Mouse (Mus musculus) adrenal gland, postnatal 4 days (tissue): ENCODE data around the gene Alg9. TPM values are rescaled to one million over a fixed set of nuclear protein-coding genes. Genes with fewer than 3 reads are reported as not detected.
A peak's percentile ranks its signal among the peaks of the same experiment; 100 is the strongest.

Source experiments
- DNase-seq, 2 experiments: peaks; one replicate each; pipeline ENCODE4 v3.0.0; 2021 to 2022; ENCODE audit warnings: low spot score in 2 of 2, mixed read lengths in 2 of 2
- total RNA-seq, 2 experiments: library from RNA; stranded (reverse); gene quantifications; 2 replicates each; pipeline ENCODE4 v1.2.3; 2021

Gene Alg9
- total RNA-seq, 2 experiments from 2014 or later: 21.4 to 22.5 TPM

GRCm38 (mm10) chr9:50753947-50754346, 20.9 kb upstream of the Alg9 start:
- DNase-seq: no peak

- DNase-seq: no peak
Measured at GRCm38 (mm10) chr9:50756711-50757110, 18.1 kb upstream of the Alg9 start.

DNA sequence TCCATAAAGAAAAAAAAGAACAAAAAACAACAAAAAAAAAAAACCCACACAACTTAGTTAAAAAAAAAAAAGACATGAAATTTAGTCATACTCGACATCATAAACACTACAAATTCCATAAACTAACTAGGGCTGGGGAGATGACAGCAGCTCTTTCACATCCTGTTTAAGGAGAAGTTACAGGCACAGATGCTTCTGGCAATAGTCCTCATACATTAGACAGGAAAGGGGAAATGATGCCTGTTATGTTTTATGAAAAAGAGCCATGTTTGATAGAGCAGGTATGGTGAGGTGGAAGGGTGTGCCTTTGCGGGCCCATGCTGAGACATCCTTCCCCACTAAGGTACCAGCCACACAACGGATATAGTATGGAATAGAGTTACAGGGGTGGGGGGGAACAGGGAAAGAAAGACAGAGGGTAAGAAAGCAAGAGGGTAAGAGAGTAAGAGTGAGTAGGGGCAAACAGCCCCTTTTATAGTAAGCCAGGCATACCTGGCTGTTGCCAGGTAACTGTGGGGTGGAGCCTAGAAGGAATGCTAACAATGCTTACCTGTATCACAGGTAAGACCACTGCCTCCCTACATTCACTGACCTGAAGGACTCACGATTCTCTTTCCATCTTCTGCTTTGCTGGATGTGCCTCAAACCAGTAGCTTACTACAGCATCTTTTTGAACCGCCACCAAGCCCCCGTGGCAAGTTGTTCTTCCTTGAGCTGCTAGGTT, 13.1 kb upstream of the Alg9 start:
- no peak for DNase-seq

DNA sequence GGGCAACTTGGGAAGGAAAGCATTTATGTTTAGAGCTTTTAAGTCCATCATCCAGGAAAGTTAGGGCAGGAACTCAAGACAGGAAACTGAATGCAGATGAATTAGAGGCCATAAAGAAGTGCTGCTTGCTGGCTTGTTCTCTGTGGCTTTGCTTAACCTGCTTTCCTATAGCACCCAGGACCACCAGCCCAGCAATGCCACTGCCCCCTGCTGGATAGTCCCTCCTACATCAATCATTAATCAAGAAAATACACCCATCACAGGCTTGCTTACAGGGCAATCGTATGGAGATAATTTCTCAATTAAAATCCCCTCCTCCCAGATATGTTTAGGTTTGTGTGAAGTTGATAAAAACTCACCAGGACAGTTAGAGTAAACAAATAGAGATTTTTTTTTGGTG, 11.5 kb upstream of the Alg9 start:
- DNase-seq: no peak

DNA sequence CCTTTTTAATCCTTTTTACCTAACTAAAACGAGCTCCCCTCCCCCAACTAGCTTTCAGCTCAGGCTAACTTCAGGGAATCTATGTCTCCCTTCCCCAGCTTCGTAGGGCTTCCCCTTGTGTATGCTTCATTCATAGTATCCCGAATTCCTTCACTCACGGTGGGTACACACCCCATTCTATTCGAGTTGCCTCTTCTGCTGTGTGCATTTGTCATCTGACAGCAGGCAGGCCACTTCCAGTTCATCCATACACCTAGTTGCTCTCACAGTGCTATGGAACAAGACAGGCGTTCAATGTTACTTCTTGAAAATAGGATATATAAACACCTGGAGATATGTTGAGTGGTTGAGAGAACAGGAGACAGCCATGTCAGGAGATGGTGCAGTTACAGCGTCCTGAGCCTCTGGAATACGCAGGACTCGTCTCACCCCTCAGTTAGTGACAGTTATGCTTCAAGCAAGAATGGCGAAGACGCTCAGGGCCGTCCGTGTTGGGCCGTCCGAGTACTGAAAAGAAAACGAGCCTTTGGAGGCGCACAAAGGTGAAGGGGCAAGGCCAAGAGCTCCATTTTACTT, 7.2 kb upstream of the Alg9 start:
- no peak for DNase-seq

GRCm38 (mm10) chr9:50768107-50769002, 6.5 kb upstream of the Alg9 start, which contains the start of gene Fdxacb1:
Gene Fdxacb1 (plus strand): TSS chr9:50768236.
- peak; percentile 84 to 95 for DNase-seq

DNA sequence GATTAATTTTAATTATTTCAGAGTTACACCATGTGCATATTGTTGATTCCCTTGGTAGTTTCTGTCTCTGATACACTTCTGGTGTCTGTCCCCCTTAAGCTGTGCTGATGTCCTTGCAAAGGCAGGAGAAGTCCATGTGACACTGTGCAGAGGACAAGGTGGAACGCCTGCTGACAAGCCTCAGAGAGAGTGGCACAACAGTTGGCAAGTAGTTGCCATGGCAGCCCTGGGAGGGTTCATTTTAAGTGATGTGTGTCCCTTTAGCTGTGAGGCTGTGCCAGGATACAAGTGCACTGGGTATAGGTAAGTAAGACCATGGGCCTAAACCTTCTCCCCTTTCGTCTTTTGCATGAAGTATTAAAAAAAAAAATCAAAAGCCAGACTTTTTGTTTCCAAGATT, 4.8 kb upstream of the Alg9 start:
- no peak for DNase-seq

DNA sequence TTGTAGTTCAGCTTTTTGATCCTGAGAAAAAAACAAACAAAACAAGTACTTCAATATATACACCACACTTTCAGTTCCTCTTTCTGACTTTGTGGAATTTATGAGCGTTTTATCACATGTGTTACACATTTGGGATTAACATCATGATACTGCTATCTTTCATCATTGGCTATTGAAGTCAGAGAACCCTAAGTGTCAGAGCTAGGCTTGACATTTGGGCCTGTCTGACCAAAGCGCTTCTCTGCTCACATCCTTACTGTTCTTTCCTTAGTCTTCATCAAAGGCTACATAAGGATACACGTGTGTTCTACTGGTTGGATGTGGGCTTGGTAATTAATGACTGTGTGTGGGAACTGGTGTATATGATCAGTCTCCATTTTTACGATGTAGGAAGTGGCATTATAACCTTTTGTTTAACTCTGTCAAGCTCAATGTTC, 775 bp upstream of the Alg9 start:
- DNase-seq: no peak

GRCm38 (mm10) chr9:50775662-50776126, 875 bp downstream of the Alg9 start:
- DNase-seq: no peak

- DNase-seq: no peak
Measured at GRCm38 (mm10) chr9:50776162-50776760, 1.4 kb downstream of the Alg9 start.

- DNase-seq: no peak
Measured at GRCm38 (mm10) chr9:50782155-50782554, 7.3 kb downstream of the Alg9 start.

DNA sequence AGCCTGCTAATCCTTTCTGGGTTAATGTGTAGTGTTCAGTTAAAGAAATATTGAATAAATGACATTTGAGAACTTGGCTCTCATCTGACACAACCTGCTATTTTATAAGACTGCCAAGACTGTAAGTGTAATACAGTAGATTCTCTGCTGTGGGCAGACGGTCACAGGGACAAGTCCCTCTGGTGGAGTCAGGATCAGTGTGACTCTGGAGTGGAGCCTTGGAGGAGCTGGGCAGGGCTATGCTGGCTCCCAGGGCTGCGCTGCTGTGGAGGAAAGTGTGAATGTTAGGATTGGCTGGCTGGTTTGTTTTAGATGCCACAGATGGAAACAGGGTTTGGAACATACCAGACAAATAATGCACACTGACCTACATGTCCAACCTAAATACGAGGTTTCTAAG, 20.4 kb downstream of the Alg9 start:
- no peak for DNase-seq

- no peak for DNase-seq
Measured at GRCm38 (mm10) chr9:50796776-50797175, 22.0 kb downstream of the Alg9 start.

- DNase-seq: no peak
Measured at GRCm38 (mm10) chr9:50797641-50798040, 22.8 kb downstream of the Alg9 start.

DNA sequence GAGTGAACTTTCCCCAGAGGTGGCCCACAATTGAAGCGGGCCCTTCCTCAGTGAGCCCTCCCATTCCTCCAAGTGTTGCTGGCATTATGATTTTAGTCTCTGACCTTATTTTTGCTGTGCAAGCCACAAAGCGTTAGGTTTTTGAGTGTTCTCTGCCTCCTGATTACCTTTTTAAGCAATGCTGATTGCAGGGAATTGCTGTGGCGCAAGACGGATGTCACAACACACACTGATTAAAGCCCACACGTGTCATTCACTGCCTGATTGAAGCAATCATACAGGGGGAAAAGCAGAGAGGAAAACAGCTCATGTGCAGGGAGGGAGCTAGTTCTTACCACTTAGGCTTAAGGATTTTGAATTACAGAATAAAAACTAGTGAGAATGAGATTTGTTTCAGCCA, 23.5 kb downstream of the Alg9 start:
- DNase-seq: no peak

DNA sequence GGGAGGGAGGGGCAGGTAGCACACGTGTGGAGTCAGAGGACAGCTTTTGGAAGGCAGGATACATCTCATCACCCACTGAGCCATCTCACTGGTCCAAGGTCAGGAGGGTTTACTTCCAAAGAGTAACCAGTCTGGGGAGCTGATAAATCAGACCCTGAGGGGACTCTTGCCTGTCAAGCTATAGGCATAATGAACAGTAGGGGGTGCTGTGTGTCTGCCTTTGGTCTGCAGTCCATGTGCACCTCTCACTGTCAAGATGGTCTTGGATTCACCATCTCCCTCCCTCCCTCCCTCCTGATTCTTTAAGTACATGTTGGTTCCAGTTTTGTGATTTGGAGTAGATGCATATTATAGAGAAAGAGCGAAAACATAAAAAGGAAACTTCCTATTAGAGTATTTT, 26.2 kb downstream of the Alg9 start:
- no peak for DNase-seq

DNA sequence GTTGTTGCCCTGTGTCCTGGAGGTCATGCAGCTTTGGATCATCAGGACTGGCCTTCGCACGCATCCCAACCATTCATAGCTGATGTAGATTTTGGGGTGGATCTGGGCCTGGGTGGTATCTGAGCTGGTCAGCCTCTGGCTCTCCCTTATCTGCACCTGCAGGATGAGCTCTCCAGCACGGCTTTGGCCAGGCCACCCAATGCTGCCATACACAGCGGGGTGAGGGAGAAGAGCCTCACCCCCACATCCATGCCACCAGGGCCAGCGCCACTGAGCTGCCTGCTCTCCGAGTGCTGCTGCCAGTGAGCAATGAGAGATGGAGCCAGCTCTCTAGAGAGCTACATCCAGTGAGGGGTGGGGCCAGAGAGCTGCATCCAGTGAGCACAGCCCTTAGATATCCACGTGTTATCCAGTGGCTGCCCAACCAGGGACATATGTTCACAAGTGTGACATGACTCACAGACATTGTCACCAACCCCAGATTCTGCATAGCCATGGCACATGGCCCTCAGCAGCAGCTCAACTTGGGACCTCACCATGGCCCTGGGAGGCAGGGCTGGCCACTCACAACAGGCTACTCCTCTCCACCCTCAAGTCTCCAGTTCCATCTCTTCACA, 28.3 kb downstream of the Alg9 start:
- DNase-seq: no peak

DNA sequence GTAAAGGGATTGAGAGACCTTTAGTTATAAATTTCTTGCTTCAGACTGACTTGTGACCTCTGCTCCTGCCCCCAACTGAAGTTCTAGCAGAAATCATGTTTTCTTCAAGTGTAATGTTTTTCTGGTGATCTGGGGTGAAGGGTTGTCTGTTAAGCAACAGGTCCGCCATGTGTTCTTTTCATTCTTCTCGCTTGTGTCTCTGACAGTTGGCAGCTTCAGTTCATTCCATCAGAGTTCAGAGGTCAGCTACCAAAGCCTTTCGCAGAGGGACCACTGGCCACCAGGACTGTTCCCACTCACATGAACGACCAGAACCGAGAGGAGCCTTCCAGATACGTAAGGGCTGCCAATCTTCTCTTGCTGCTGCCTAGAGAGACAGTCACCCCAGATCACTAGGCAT, 33.7 kb downstream of the Alg9 start:
- no peak for DNase-seq

DNA sequence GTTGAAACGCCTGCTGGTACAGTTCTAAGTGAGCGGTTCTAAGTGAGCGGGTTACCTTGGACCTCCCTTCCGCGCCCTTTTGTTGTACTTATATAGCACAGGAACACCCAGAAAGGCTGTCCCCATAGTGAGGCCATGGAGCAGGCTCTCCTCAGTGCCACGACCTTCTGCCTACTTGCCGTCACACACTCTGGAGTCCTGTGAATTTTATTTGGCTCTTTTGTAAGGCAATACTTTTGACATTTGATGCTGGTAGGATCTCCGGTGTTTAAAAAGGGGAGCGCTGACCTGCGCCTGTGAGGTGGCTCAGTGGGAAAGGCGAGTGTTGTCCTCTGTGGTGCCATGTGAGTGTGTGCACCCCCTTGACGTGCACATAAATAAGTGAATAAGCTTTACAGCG, 34.3 kb downstream of the Alg9 start:
- no peak for DNase-seq

DNA sequence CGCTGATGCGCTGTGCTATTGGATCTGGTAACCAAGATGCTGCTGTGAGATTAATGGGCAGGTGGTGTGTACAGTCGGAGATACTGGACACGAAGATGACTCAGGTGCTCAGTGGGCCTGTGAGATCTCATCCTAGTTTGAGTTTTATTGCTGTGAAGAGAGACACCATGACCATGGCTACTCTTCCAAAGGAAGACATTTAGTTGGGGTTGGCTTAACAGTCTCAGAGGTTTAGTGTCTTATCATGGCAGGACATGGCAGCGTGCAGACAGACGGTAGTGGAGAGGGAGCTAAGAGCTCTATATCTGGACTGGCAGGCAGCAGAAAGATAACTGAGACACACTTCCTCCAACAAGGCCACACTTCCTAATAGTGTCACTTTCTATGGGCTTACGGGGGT, 36.4 kb downstream of the Alg9 start:
- DNase-seq: no peak

GRCm38 (mm10) chr9:50811746-50812145, 36.9 kb downstream of the Alg9 start:
- DNase-seq: no peak
